ENCODE assay signal across 12 mouse cellular contexts in the genomic region with DNA sequence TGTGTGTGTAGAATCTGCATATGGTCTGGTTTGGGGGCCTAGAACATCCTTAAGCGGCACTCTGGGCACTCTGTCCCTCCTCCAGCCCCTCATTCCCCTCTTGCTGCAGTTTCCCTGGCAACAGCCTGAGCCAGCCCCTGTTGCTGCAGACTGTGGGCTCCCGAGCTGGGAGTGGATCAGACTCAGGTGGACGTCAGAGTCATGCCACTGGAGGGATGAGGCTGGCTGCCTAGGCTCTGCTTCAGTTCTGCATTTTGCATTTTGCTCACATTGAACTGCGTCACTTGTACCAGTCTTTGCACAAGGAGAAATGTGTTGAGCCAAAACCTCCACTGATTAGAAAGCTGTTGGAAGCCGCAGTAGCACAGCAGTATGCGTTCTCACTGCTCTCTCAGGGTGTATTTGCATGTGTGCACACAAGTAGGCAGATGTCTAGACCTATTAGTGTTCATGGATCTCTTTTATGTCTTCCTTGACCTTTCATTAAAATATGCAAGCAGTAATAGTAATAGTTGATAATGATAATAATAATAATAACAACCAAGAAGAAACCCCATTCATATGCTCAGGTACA.
DNase-seq lines count a peak whose midpoint lies in the region; ATAC-seq lines count a peak whose summit lies in the region.
"Had no signal": no experiment of that assay in that cellular context is flagged by ENCODE, and none has a peak within 500 bp of the region (broad histone marks: within the 10 kb centered on the region; RNA-seq: fewer than 3 reads in every experiment).

No protein-coding gene starts in this region.

- no peak overlapping the region for H3K4me3 ChIP-seq in forebrain, embryonic 13.5 days
- H3K4me3 ChIP-seq in forebrain, embryonic 11.5 days (ENCODE audit: low read depth, low read length) = no peak overlapping the region
- no peak overlapping the region for H3K4me3 ChIP-seq in neural tube, embryonic 12.5 days
- no peak overlapping the region for H3K4me3 ChIP-seq in midbrain, embryonic 10.5 days
- H3K4me3 ChIP-seq: embryonic facial prominence, embryonic 15.5 days had no signal

- H3K4me1 ChIP-seq in forebrain, embryonic 13.5 days = no peaks in the 10 kb centered on the region
- no peaks in the 10 kb centered on the region for H3K4me1 ChIP-seq in forebrain, embryonic 11.5 days (replicated peaks; ENCODE audit: control insufficient read depth, insufficient read depth, low read length)
- peaks cover 4% of the 10 kb centered on the region; the same call in 1 of the 2 replicates for H3K4me1 ChIP-seq in neural tube, embryonic 12.5 days
- peaks cover 7% of the 10 kb centered on the region for H3K4me1 ChIP-seq in midbrain, embryonic 10.5 days
- H3K4me1 ChIP-seq: embryonic facial prominence, embryonic 15.5 days had no signal

- ATAC-seq in forebrain, embryonic 13.5 days = peak; percentile 74
- no peak; the same call in 1 of the 2 replicates for ATAC-seq in forebrain, embryonic 11.5 days (replicated peaks; ENCODE audit: low FRiP score)
- peak; percentile 68; the same call in 1 of the 2 replicates for ATAC-seq in neural tube, embryonic 12.5 days (ENCODE audit: low FRiP score, low read depth)

- H3K36me3 ChIP-seq in forebrain, embryonic 13.5 days (ENCODE audit: poor library complexity, severe bottlenecking) = no peaks in the 10 kb centered on the region
- no peaks in the 10 kb centered on the region for H3K36me3 ChIP-seq in forebrain, embryonic 11.5 days (ENCODE audit: control insufficient read depth, insufficient read depth, low read length)
- no peaks in the 10 kb centered on the region for H3K36me3 ChIP-seq in neural tube, embryonic 12.5 days
- no peaks in the 10 kb centered on the region for H3K36me3 ChIP-seq in midbrain, embryonic 10.5 days
- H3K36me3 ChIP-seq: embryonic facial prominence, embryonic 15.5 days had no signal

- no peak overlapping the region for H3K4me2 ChIP-seq in forebrain, embryonic 13.5 days
- no peak overlapping the region for H3K4me2 ChIP-seq in forebrain, embryonic 11.5 days (ENCODE audit: low read depth, low read length, severe bottlenecking)
- H3K4me2 ChIP-seq in neural tube, embryonic 12.5 days (replicated peaks) = no peak overlapping the region
- H3K4me2 ChIP-seq: embryonic facial prominence, embryonic 15.5 days had no signal

- H3K9me3 ChIP-seq in forebrain, embryonic 13.5 days (replicated peaks) = no peaks in the 10 kb centered on the region
- H3K9me3 ChIP-seq in forebrain, embryonic 11.5 days (ENCODE audit: control insufficient read depth, low read length) = no peaks in the 10 kb centered on the region
- H3K9me3 ChIP-seq in neural tube, embryonic 12.5 days = no peaks in the 10 kb centered on the region
- H3K9me3 ChIP-seq in midbrain, embryonic 10.5 days (replicated peaks) = no peaks in the 10 kb centered on the region
- H3K9me3 ChIP-seq: embryonic facial prominence, embryonic 15.5 days had no signal

- H3K27me3 ChIP-seq in forebrain, embryonic 13.5 days = no peaks in the 10 kb centered on the region
- no peaks in the 10 kb centered on the region for H3K27me3 ChIP-seq in forebrain, embryonic 11.5 days (ENCODE audit: control insufficient read depth, insufficient read depth, low read length)
- H3K27me3 ChIP-seq in neural tube, embryonic 12.5 days (replicated peaks) = no peaks in the 10 kb centered on the region
- no peaks in the 10 kb centered on the region for H3K27me3 ChIP-seq in midbrain, embryonic 10.5 days (ENCODE audit: low read depth, poor library complexity, severe bottlenecking)
- H3K27me3 ChIP-seq: embryonic facial prominence, embryonic 15.5 days had no signal

- 31% methylated on average over 6 of the region's 6 CpGs for WGBS in forebrain, embryonic 13.5 days
- WGBS in forebrain, embryonic 11.5 days = 48% methylated on average over 6 of the region's 6 CpGs
- WGBS in neural tube, embryonic 12.5 days = 46% methylated on average over 6 of the region's 6 CpGs
- 47% methylated on average over 6 of the region's 6 CpGs for WGBS in midbrain, embryonic 10.5 days

- H3K27ac ChIP-seq in forebrain, embryonic 13.5 days = no peak overlapping the region
- no peak overlapping the region for H3K27ac ChIP-seq in forebrain, embryonic 11.5 days (ENCODE audit: low read depth, low read length)
- no peak overlapping the region for H3K27ac ChIP-seq in neural tube, embryonic 12.5 days
- H3K27ac ChIP-seq in midbrain, embryonic 10.5 days (replicated peaks) = no peak overlapping the region
- H3K27ac ChIP-seq: embryonic facial prominence, embryonic 15.5 days had no signal

- no peak for DNase-seq in forebrain, embryonic 11.5 days (ENCODE audit: low spot score)
- no peak for DNase-seq in neural tube, embryonic 10.5 days (ENCODE audit: extremely low spot score, low spot score)
- peak; percentile 31 for DNase-seq in midbrain, embryonic 10.5 days (ENCODE audit: low spot score)
- peak; percentile 11 for DNase-seq in right cerebral cortex, postnatal 25 days
- no peak for DNase-seq in gastrocnemius, adult 8-10 months (ENCODE audit: low spot score in 2 of 2)
- no peak for DNase-seq in urinary bladder, adult 18-20 months (ENCODE audit: low spot score in 2 of 2)
- DNase-seq: cerebellum, adult 11-12 months; kidney, postnatal 25 days; lung, postnatal 4 days had no signal

- H3K9ac ChIP-seq in forebrain, embryonic 13.5 days = no peak overlapping the region
- H3K9ac ChIP-seq in forebrain, embryonic 11.5 days (ENCODE audit: low read length) = no peak overlapping the region
- H3K9ac ChIP-seq in neural tube, embryonic 12.5 days = no peak overlapping the region
- H3K9ac ChIP-seq: embryonic facial prominence, embryonic 15.5 days had no signal

Comparison
In these comparisons a context has a peak if more than half of its experiments do, and no peak if none do; other contexts are left out.
1. DNase-seq: peak in midbrain, embryonic 10.5 days (single experiment) and right cerebral cortex, postnatal 25 days (single experiment); none in forebrain, embryonic 11.5 days (single experiment), neural tube, embryonic 10.5 days (single experiment), gastrocnemius, adult 8-10 months (0 of 2) and urinary bladder, adult 18-20 months (0 of 2).